Mouse (Mus musculus) effector memory CD4-positive, alpha-beta T cell, adult 7 months (primary cell): ENCODE measurements around the gene Nrm. TPM values are rescaled to one million over a fixed set of nuclear protein-coding genes. Genes with fewer than 3 reads are reported as not detected.

Experiments used
- polyA plus RNA-seq: library from polyadenylated mRNA; unstranded; fragments of 100-300 nt; shearing (Covaris generic); gene quantifications from one replicate; pipeline ENCODE4 v1.2.1, GENCODE M21; 2017

Nrm gene
- 33.0 TPM for polyA plus RNA-seq

GRCm38 (mm10) chr17:35861198-35861857, at the start of gene Nrm:
Gene Nrm (plus strand): TSS chr17:35861318.

GRCm38 (mm10) chr17:35821439-35822430, 39.4 kb upstream of the Nrm start, which contains the start of gene Ier3:
Gene Ier3 (plus strand): TSS chr17:35821684.

GRCm38 (mm10) chr17:35822964-35823937, 37.9 kb upstream of the Nrm start, which contains the start of gene Flot1:
Gene Flot1 (plus strand): TSS chr17:35823230.

GRCm38 (mm10) chr17:35838122-35838544, 23.0 kb upstream of the Nrm start, which contains the start of gene Tubb5:
Gene Tubb5 (minus strand): TSS chr17:35838306.

GRCm38 (mm10) chr17:35841076-35841950, 19.8 kb upstream of the Nrm start, which contains the start of gene Mdc1:
Gene Mdc1 (plus strand): TSS chr17:35841515.

GRCm38 (mm10) chr17:35865481-35866280, 4.6 kb downstream of the Nrm start, which contains the start of gene Ppp1r18:
Gene Ppp1r18 (plus strand): TSS chr17:35865593.

GRCm38 (mm10) chr17:35879245-35880057, 18.3 kb downstream of the Nrm start, which contains the start of gene Dhx16:
Gene Dhx16 (plus strand): TSS chr17:35879819.

GRCm38 (mm10) chr17:35896781-35897643, 35.9 kb downstream of the Nrm start, which contains the start of gene 2310061I04Rik:
Gene 2310061I04Rik (minus strand): TSS chr17:35897431.

GRCm38 (mm10) chr17:35909919-35910369, 48.8 kb downstream of the Nrm start, which contains the start of gene Atat1:
Gene Atat1 (minus strand): TSS chr17:35910075.

Other genes with a start within 250 kb of the Nrm start
- not detected for gene Gm9573, start 234.7 kb upstream of the Nrm start, polyA plus RNA-seq
- 0.48 TPM for gene Mucl3, start 217.6 kb upstream of the Nrm start, polyA plus RNA-seq
- gene Vars2, start 193.7 kb upstream of the Nrm start, polyA plus RNA-seq: 11.9 TPM
- gene Gtf2h4, start 187.6 kb upstream of the Nrm start, polyA plus RNA-seq: 18.6 TPM
- gene Ddr1, start 156.7 kb upstream of the Nrm start, polyA plus RNA-seq: 10.4 TPM
- 50.6 TPM for gene Ier3, start 39.6 kb upstream of the Nrm start, polyA plus RNA-seq
- gene Flot1, start 38.1 kb upstream of the Nrm start, polyA plus RNA-seq: 65.4 TPM
- gene Tubb5, start 23.0 kb upstream of the Nrm start, polyA plus RNA-seq: 65.8 TPM
- 9.3 TPM for gene Mdc1, start 19.8 kb upstream of the Nrm start, polyA plus RNA-seq
- 388 TPM for gene Ppp1r18, start 4.3 kb downstream of the Nrm start, polyA plus RNA-seq
- 63.9 TPM for gene Dhx16, start 18.5 kb downstream of the Nrm start, polyA plus RNA-seq
- 37.3 TPM for gene 2310061I04Rik, start 36.1 kb downstream of the Nrm start, polyA plus RNA-seq
- gene Atat1, start 48.8 kb downstream of the Nrm start, polyA plus RNA-seq: 6.7 TPM
- 96.6 TPM for gene Mrps18b, start 55.1 kb downstream of the Nrm start, polyA plus RNA-seq
- gene Ppp1r10, start 55.1 kb downstream of the Nrm start, polyA plus RNA-seq: 52.3 TPM
- 138 TPM for gene Abcf1, start 108.4 kb downstream of the Nrm start, polyA plus RNA-seq
- gene Gnl1, start 118.5 kb downstream of the Nrm start, polyA plus RNA-seq: 69.5 TPM
- 27.8 TPM for gene Prr3, start 118.9 kb downstream of the Nrm start, polyA plus RNA-seq
- gene H2-T24, start 159.2 kb downstream of the Nrm start, polyA plus RNA-seq: 7.9 TPM
- gene H2-T23, start 171.5 kb downstream of the Nrm start, polyA plus RNA-seq: 468 TPM
- 180 TPM for gene H2-T22, start 181.4 kb downstream of the Nrm start, polyA plus RNA-seq
- gene Gm6034, start 181.6 kb downstream of the Nrm start, polyA plus RNA-seq: 0.69 TPM
- not detected for gene Gm11127, start 197.1 kb downstream of the Nrm start, polyA plus RNA-seq